ENCODE assay signal across 20 mouse cellular contexts in genomic region chr8:123959473-123959872, GRCm38 (mm10). TPM values are rescaled to one million over a fixed set of nuclear protein-coding genes. Genes with fewer than 3 reads are reported as not detected.
A peak's percentile ranks its signal among the peaks of the same experiment; 100 is the strongest.
DNase-seq lines count a peak whose midpoint lies in the region; ATAC-seq and TF ChIP-seq lines count a peak whose summit lies in the region.
"Had no signal": no experiment of that assay in that cellular context is flagged by ENCODE, and none has a peak within 500 bp of the region (broad histone marks: within the 10 kb centered on the region; RNA-seq: fewer than 3 reads in every experiment).

No protein-coding gene starts in this region.

- H3K36me3 ChIP-seq in liver, postnatal 0 days (replicated peaks; ENCODE audit: insufficient read depth, low read length), result peaks cover 94% of the 10 kb centered on the region
- H3K36me3 ChIP-seq in liver, embryonic 11.5 days (ENCODE audit: control insufficient read depth, insufficient read depth, low read length), result peaks cover 51% of the 10 kb centered on the region

- TF ChIP-seq EP300 in liver, postnatal 0 days (IDR thresholded peaks at IDR 0.05; ENCODE audit: low read depth), result no peak

- no peaks in the 10 kb centered on the region; the same call in 1 of the 2 replicates for H3K4me1 ChIP-seq in liver, postnatal 0 days (ENCODE audit: insufficient read depth)
- no peaks in the 10 kb centered on the region; the same call in 1 of the 2 replicates for H3K4me1 ChIP-seq in liver, embryonic 11.5 days (replicated peaks; ENCODE audit: control insufficient read depth, insufficient read depth, low read length)
- H3K4me1 ChIP-seq: embryonic facial prominence, embryonic 10.5 days; embryonic facial prominence, embryonic 12.5 days; forebrain, embryonic 13.5 days; forebrain, embryonic 15.5 days had no signal

- no peaks in the 10 kb centered on the region for H3K9me3 ChIP-seq in liver, postnatal 0 days (ENCODE audit: low read length)
- H3K9me3 ChIP-seq in liver, embryonic 11.5 days (ENCODE audit: control insufficient read depth, low read length), result no peaks in the 10 kb centered on the region
- H3K9me3 ChIP-seq: embryonic facial prominence, embryonic 10.5 days; embryonic facial prominence, embryonic 12.5 days; forebrain, embryonic 13.5 days; forebrain, embryonic 15.5 days; G1E had no signal

- WGBS in liver, postnatal 0 days (ENCODE audit: insufficient replicate concordance), result 85% methylated on average over 6 of the region's 6 CpGs
- 89% methylated on average over 6 of the region's 6 CpGs for WGBS in liver, embryonic 11.5 days

- no peak for DNase-seq in liver, postnatal 0 days
- no peak for DNase-seq in liver, embryonic 11.5 days (ENCODE audit: low spot score)
- DNase-seq in layer of hippocampus, postnatal 10 days (ENCODE audit: low spot score in 2 of 2), result no peak
- DNase-seq: cerebellum, adult 11-12 months; cerebellum, adult 2 months; cerebellum, adult 9-10 months; cerebellum, postnatal 10 days; cerebellum, postnatal 25 days had no signal

- no peak overlapping the region for H3K27ac ChIP-seq in liver, postnatal 0 days (ENCODE audit: low read depth)
- no peak overlapping the region for H3K27ac ChIP-seq in liver, embryonic 11.5 days (ENCODE audit: low read depth, low read length)
- H3K27ac ChIP-seq: embryonic facial prominence, embryonic 10.5 days; embryonic facial prominence, embryonic 12.5 days; forebrain, embryonic 13.5 days; forebrain, embryonic 15.5 days had no signal

- ATAC-seq in liver, postnatal 0 days, result peak; percentile 18; the same call in 1 of the 2 replicates
- ATAC-seq in liver, embryonic 11.5 days (replicated peaks; ENCODE audit: low FRiP score), result no peak
- peak; percentile 44 for ATAC-seq in granulocyte monocyte progenitor cell, adult 5-6 weeks (replicated peaks; ENCODE audit: poor library complexity, severe bottlenecking)
- ATAC-seq in megakaryocyte progenitor cell, adult 5-6 weeks (replicated peaks; ENCODE audit: poor library complexity), result peak; percentile 63; the same call in 1 of the 2 replicates
- ATAC-seq in frontal cortex, adult (ENCODE audit: low TSS enrichment), result no peak
- ATAC-seq: activated CD4-positive, CD25-positive, alpha-beta regulatory T cell, adult 4 months; CD4-positive, CD25-positive, alpha-beta regulatory T cell, adult 4 months; forebrain, embryonic 13.5 days; forebrain, embryonic 15.5 days; Patski had no signal

- no peak overlapping the region for H3K9ac ChIP-seq in liver, postnatal 0 days (replicated peaks)
- H3K9ac ChIP-seq in liver, embryonic 11.5 days (ENCODE audit: low read depth, low read length), result no peak overlapping the region
- H3K9ac ChIP-seq: embryonic facial prominence, embryonic 12.5 days; forebrain, embryonic 13.5 days; forebrain, embryonic 15.5 days had no signal

- H3K27me3 ChIP-seq in liver, postnatal 0 days (ENCODE audit: insufficient read depth, low read length), result no peaks in the 10 kb centered on the region
- H3K27me3 ChIP-seq in liver, embryonic 11.5 days (replicated peaks; ENCODE audit: control insufficient read depth, insufficient read depth, low read length), result no peaks in the 10 kb centered on the region
- H3K27me3 ChIP-seq: CH12.LX; embryonic facial prominence, embryonic 12.5 days; forebrain, embryonic 13.5 days; forebrain, embryonic 15.5 days; Patski had no signal

- no peak for TF ChIP-seq CTCF in liver, postnatal 0 days (IDR thresholded peaks at IDR 0.05; ENCODE audit: low read depth)

- no peak overlapping the region for H3K4me3 ChIP-seq in liver, postnatal 0 days (ENCODE audit: low read depth, low read length)
- H3K4me3 ChIP-seq in liver, embryonic 11.5 days (ENCODE audit: low read depth, low read length), result no peak overlapping the region
- H3K4me3 ChIP-seq: embryonic facial prominence, embryonic 10.5 days; embryonic facial prominence, embryonic 12.5 days; forebrain, embryonic 13.5 days; forebrain, embryonic 15.5 days had no signal

- H3K4me2 ChIP-seq in liver, postnatal 0 days (ENCODE audit: low read depth, low read length), result 0 out of 2 replicates have a peak overlapping the region, but pooled peaks have one; percentile 2
- no peak overlapping the region for H3K4me2 ChIP-seq in liver, embryonic 11.5 days
- H3K4me2 ChIP-seq: embryonic facial prominence, embryonic 12.5 days; forebrain, embryonic 13.5 days; forebrain, embryonic 15.5 days had no signal

RNA-seq across cellular contexts. Expression of gene Nup133, which starts 10.4 kb away (rescaled TPM):
- polyA plus RNA-seq in liver, postnatal 0 days (2015; fragmentation: Nextera tagmentation; extraction: Ambion mirVana), result 7.2 and 9.1 TPM in 2 replicates
- 47.4 and 49.3 TPM in 2 replicates for polyA plus RNA-seq in liver, embryonic 11.5 days (2014; fragmentation: Nextera tagmentation; extraction: Ambion mirVana)
- 25.5 and 33.3 TPM in 2 replicates for total RNA-seq in granulocyte monocyte progenitor cell, adult 5-6 weeks (2014; fragmentation: Nextera tagmentation)
- total RNA-seq in granulocyte monocyte progenitor cell, adult 5-6 weeks (2017), result 26.7 and 26.8 TPM in 2 replicates
- 27.8 and 28.7 TPM in 2 replicates for total RNA-seq in megakaryocyte progenitor cell, adult 5-6 weeks (2015)
- total RNA-seq in megakaryocyte progenitor cell, adult 5-6 weeks (2017), result 28.2 and 33.0 TPM in 2 replicates
- 10 to 100 TPM; 21.5 to 22.4 TPM for total RNA-seq in layer of hippocampus, postnatal 10 days (2021)

RNA-seq across cellular contexts. Expression of gene Abcb10, which starts 23.4 kb away (rescaled TPM):
- polyA plus RNA-seq in liver, postnatal 0 days (2015; fragmentation: Nextera tagmentation; extraction: Ambion mirVana), result 46.2 and 53.3 TPM in 2 replicates
- 115 and 134 TPM in 2 replicates for polyA plus RNA-seq in liver, embryonic 11.5 days (2014; fragmentation: Nextera tagmentation; extraction: Ambion mirVana)
- 20.8 and 24.6 TPM in 2 replicates for total RNA-seq in granulocyte monocyte progenitor cell, adult 5-6 weeks (2014; fragmentation: Nextera tagmentation)
- 24.1 TPM in 2 replicates for total RNA-seq in granulocyte monocyte progenitor cell, adult 5-6 weeks (2017)
- total RNA-seq in megakaryocyte progenitor cell, adult 5-6 weeks (2015), result 15.5 and 18.2 TPM in 2 replicates
- 25.0 and 26.7 TPM in 2 replicates for total RNA-seq in megakaryocyte progenitor cell, adult 5-6 weeks (2017)
- total RNA-seq in layer of hippocampus, postnatal 10 days (2021), result 10 to 100 TPM; 21.7 to 25.0 TPM

Comparison
In these comparisons a context has a peak if more than half of its experiments do, and no peak if none do; other contexts are left out.
1. ATAC-seq: peak in liver, postnatal 0 days (single experiment), granulocyte monocyte progenitor cell, adult 5-6 weeks (single experiment) and megakaryocyte progenitor cell, adult 5-6 weeks (single experiment); none in liver, embryonic 11.5 days (single experiment) and frontal cortex, adult (single experiment).